In the genomic region with DNA sequence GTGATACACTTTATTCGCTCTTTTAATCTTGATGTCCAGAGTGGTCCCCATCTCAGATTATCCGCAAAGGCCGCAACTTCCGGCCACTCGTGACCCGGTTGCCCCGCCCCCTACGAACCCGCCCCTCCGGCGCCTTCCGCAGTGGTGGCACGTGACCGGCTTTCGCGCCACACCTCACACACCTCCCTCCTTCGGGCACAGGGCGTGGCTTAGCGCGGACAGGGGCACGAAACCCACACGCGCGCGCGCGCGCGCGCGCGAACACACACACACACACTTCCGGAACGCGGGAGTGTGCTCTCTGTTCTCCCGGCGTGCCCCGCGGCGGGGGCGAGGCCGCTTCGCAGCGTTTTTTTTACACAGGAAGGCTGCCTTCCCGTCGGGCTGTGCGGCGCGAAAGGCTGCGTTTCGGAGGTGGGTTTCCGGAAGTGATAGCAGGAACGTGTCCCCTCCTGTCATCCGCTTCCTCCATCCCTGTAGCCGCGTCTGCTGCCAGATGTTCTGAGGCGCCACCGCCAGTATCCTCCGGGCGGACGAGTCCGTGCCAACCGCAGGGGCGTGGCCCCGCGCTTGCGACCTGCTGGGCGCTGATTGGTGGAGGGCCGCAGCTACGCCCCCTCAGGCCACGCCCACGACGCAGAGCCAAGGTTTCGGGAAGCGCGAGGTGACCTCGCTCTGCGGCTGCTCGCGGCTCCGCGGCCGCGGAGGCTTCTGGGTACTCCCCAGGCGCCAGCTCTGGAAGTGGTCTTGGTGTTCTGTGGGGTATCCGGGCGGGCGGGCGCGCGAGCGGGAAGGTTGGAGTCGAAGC, we compare ENCODE assay signal across 8 mouse cellular contexts. TPM values are rescaled to one million over a fixed set of nuclear protein-coding genes. Genes with fewer than 3 reads are reported as not detected.
DNase-seq lines count a peak whose midpoint lies in the region; ATAC-seq and TF ChIP-seq lines count a peak whose summit lies in the region.

Gene Vps26c, minus strand, starts transcription at position 487 of the 808 bp plus-strand sequence.

- H3K4me3 ChIP-seq in C2C12 (ENCODE audit: insufficient read depth, poor library complexity, severe bottlenecking): peak within 1 kb of the TSS; percentile 82
- H3K4me3 ChIP-seq in heart, embryonic 12.5 days: peak within 1 kb of the TSS; percentile 73
- H3K4me3 ChIP-seq in kidney, postnatal 0 days (replicated peaks; ENCODE audit: low read depth, low read length): peak within 1 kb of the TSS; percentile 79
- peak within 1 kb of the TSS; percentile 79 for H3K4me3 ChIP-seq in liver, embryonic 11.5 days (ENCODE audit: low read depth, low read length)
- H3K4me3 ChIP-seq in stomach, embryonic 14.5 days (ENCODE audit: low read depth, low read length): peak within 1 kb of the TSS; percentile 56

- H3K36me3 ChIP-seq in C2C12 (ENCODE audit: control insufficient read depth, insufficient read depth): no peaks in the 10 kb centered on the region
- no peaks in the 10 kb centered on the region for H3K36me3 ChIP-seq in heart, embryonic 12.5 days
- H3K36me3 ChIP-seq in kidney, postnatal 0 days (ENCODE audit: insufficient read depth, low read length): no peaks in the 10 kb centered on the region
- H3K36me3 ChIP-seq in liver, embryonic 11.5 days (ENCODE audit: control insufficient read depth, insufficient read depth, low read length): no peaks in the 10 kb centered on the region
- H3K36me3 ChIP-seq in stomach, embryonic 14.5 days (ENCODE audit: control insufficient read depth, insufficient read depth, low read length): no peaks in the 10 kb centered on the region

- H3K9ac ChIP-seq in heart, embryonic 12.5 days: peak within 1 kb of the TSS; percentile 80
- H3K9ac ChIP-seq in kidney, postnatal 0 days (ENCODE audit: low read depth, low read length): peak within 1 kb of the TSS; percentile 81
- H3K9ac ChIP-seq in liver, embryonic 11.5 days (ENCODE audit: low read depth, low read length): peak within 1 kb of the TSS; percentile 78
- H3K9ac ChIP-seq in stomach, embryonic 14.5 days (replicated peaks; ENCODE audit: low read depth, low read length): peak within 1 kb of the TSS; percentile 76

- peaks cover 36% of the 10 kb centered on the region for H3K4me1 ChIP-seq in heart, embryonic 12.5 days (replicated peaks)
- peaks cover 12% of the 10 kb centered on the region for H3K4me1 ChIP-seq in kidney, postnatal 0 days (replicated peaks; ENCODE audit: insufficient read depth, low read length)
- H3K4me1 ChIP-seq in liver, embryonic 11.5 days (replicated peaks; ENCODE audit: control insufficient read depth, insufficient read depth, low read length): peaks cover 8% of the 10 kb centered on the region; the same call in 1 of the 2 replicates
- peaks cover 17% of the 10 kb centered on the region; the same call in 1 of the 2 replicates for H3K4me1 ChIP-seq in stomach, embryonic 14.5 days (ENCODE audit: control insufficient read depth, insufficient read depth, low read length)

- TF ChIP-seq CTCF in C2C12 (IDR thresholded peaks at IDR 0.05; ENCODE audit: control insufficient read depth, insufficient read depth, insufficient read length): no peak
- peak; percentile 28; the same call in 1 of the 2 replicates for TF ChIP-seq CTCF in kidney, postnatal 0 days (IDR thresholded peaks at IDR 0.05; ENCODE audit: low read depth)

- ATAC-seq in erythroid progenitor cell, adult 5-6 weeks (replicated peaks; ENCODE audit: low FRiP score, poor library complexity, severe bottlenecking): peak; percentile 91
- ATAC-seq in heart, embryonic 12.5 days (ENCODE audit: insufficient number of reproducible peaks, low FRiP score): peak; percentile 95
- peak; percentile 94 for ATAC-seq in kidney, postnatal 0 days (replicated peaks; ENCODE audit: low FRiP score, low read depth)
- ATAC-seq in liver, embryonic 11.5 days (replicated peaks; ENCODE audit: low FRiP score): peak; percentile 89
- ATAC-seq in stomach, embryonic 14.5 days (ENCODE audit: insufficient number of reproducible peaks, insufficient read depth, low FRiP score, low read depth): peak; percentile 93

- H3ac ChIP-seq in C2C12 (ENCODE audit: control insufficient read depth, insufficient read length, low read depth): peak within 1 kb of the TSS; percentile 88

- H3K79me2 ChIP-seq in C2C12 (ENCODE audit: control insufficient read depth, insufficient read depth): peaks cover 51% of the 10 kb centered on the region

- no peaks in the 10 kb centered on the region for H3K27me3 ChIP-seq in C2C12 (ENCODE audit: control insufficient read depth, insufficient read depth, insufficient read length)
- H3K27me3 ChIP-seq in heart, embryonic 12.5 days (replicated peaks): no peaks in the 10 kb centered on the region
- H3K27me3 ChIP-seq in kidney, postnatal 0 days (ENCODE audit: insufficient read depth, low read length): no peaks in the 10 kb centered on the region
- no peaks in the 10 kb centered on the region for H3K27me3 ChIP-seq in liver, embryonic 11.5 days (replicated peaks; ENCODE audit: control insufficient read depth, insufficient read depth, low read length)
- H3K27me3 ChIP-seq in stomach, embryonic 14.5 days (ENCODE audit: control insufficient read depth, insufficient read depth, low read length): no peaks in the 10 kb centered on the region

- peak; percentile 92 for DNase-seq in brain, embryonic 18.5 days (ENCODE audit: low read depth, low spot score)
- DNase-seq in kidney, postnatal 0 days (ENCODE audit: low spot score): peak; percentile 97
- peak; percentile 97 for DNase-seq in liver, embryonic 11.5 days (ENCODE audit: low spot score)
- DNase-seq in naive thymus-derived CD4-positive, alpha-beta T cell, adult 2 months (ENCODE audit: low read depth): peak; percentile 99

- H3K9me3 ChIP-seq in heart, embryonic 12.5 days (replicated peaks): no peaks in the 10 kb centered on the region
- no peaks in the 10 kb centered on the region for H3K9me3 ChIP-seq in kidney, postnatal 0 days (replicated peaks; ENCODE audit: low read length)
- no peaks in the 10 kb centered on the region for H3K9me3 ChIP-seq in liver, embryonic 11.5 days (ENCODE audit: control insufficient read depth, low read length)
- no peaks in the 10 kb centered on the region for H3K9me3 ChIP-seq in stomach, embryonic 14.5 days (ENCODE audit: control insufficient read depth, low read depth, low read length)

- H3K4me2 ChIP-seq in heart, embryonic 12.5 days: peak within 1 kb of the TSS; percentile 71
- peak within 1 kb of the TSS; percentile 67 for H3K4me2 ChIP-seq in kidney, postnatal 0 days (ENCODE audit: low read length)
- H3K4me2 ChIP-seq in liver, embryonic 11.5 days: peak within 1 kb of the TSS; percentile 82
- peak within 1 kb of the TSS; percentile 71 for H3K4me2 ChIP-seq in stomach, embryonic 14.5 days (replicated peaks; ENCODE audit: low read depth, low read length)

- peaks cover 25% of the 10 kb centered on the region for H3K79me3 ChIP-seq in C2C12 (ENCODE audit: low read depth)

- H3K27ac ChIP-seq in heart, embryonic 12.5 days (ENCODE audit: poor library complexity, severe bottlenecking): peak within 1 kb of the TSS; percentile 92
- H3K27ac ChIP-seq in kidney, postnatal 0 days: peak within 1 kb of the TSS; percentile 98
- peak within 1 kb of the TSS; percentile 87 for H3K27ac ChIP-seq in liver, embryonic 11.5 days (ENCODE audit: low read depth, low read length)
- H3K27ac ChIP-seq in stomach, embryonic 14.5 days (ENCODE audit: low read length): peak within 1 kb of the TSS; percentile 87

- under 1% methylated on average over 92 of the region's 93 CpGs for WGBS in heart, embryonic 12.5 days
- WGBS in kidney, postnatal 0 days: under 1% methylated on average over 92 of the region's 93 CpGs
- WGBS in liver, embryonic 11.5 days: 1% methylated on average over 93 of the region's 93 CpGs
- under 1% methylated on average over 93 of the region's 93 CpGs for WGBS in stomach, embryonic 14.5 days

TF ChIP-seq in C2C12, 6 proteins besides CTCF, POLR2A, EP300 and RAD21:
- TF ChIP-seq MYOG (IDR thresholded peaks at IDR 0.05; ENCODE audit: control insufficient read depth, extremely low read depth, insufficient read length): no peak
- TF ChIP-seq USF1 (IDR thresholded peaks at IDR 0.05; ENCODE audit: low read depth): peak; percentile 92
- TF ChIP-seq MAX (IDR thresholded peaks at IDR 0.05): peak; percentile 74

RNA-seq across cellular contexts. Expression of gene Vps26c, which starts in this region (rescaled TPM):
- polyA plus RNA-seq in C2C12 (2012; fragmentation: generic; extraction: Trizol): 50.3 TPM
- 14.7 and 24.9 TPM in 2 replicates for total RNA-seq in erythroid progenitor cell, adult 5-6 weeks (2015; ENCODE audit: low replicate concordance)
- total RNA-seq in erythroid progenitor cell, adult 5-6 weeks (2017; ENCODE audit: low replicate concordance): 7.6 and 18.9 TPM in 2 replicates
- 45.8 and 48.9 TPM in 2 replicates for polyA plus RNA-seq in heart, embryonic 12.5 days (2016; fragmentation: Nextera tagmentation; extraction: Ambion mirVana)
- polyA plus RNA-seq in kidney, postnatal 0 days (2015; fragmentation: Nextera tagmentation; extraction: Ambion mirVana): 42.3 and 48.9 TPM in 2 replicates
- 37.3 and 39.3 TPM in 2 replicates for polyA plus RNA-seq in liver, embryonic 11.5 days (2014; fragmentation: Nextera tagmentation; extraction: Ambion mirVana)
- polyA plus RNA-seq in stomach, embryonic 14.5 days (2014; fragmentation: Nextera tagmentation; extraction: Ambion mirVana): 52.6 and 57.1 TPM in 2 replicates

Comparison
In these comparisons a context has a peak if more than half of its experiments do, and no peak if none do; other contexts are left out.
1. Peak in every context shown above with its lines: DNase-seq, ATAC-seq, H3K4me3 ChIP-seq and H3K27ac ChIP-seq.